Mouse (Mus musculus): ENCODE measurements around the gene Tcirg1. TPM values are rescaled to one million over a fixed set of nuclear protein-coding genes. Genes with fewer than 3 reads are reported as not detected.

The Tcirg1 gene
- polyA plus RNA-seq, 1 experiment from 2014 or later: 35.0 TPM

- Histone ChIP-seq H3K4me2 (replicated peaks; ENCODE audit: low read depth, low read length) (no peak overlapping the region), H3K9ac (ENCODE audit: low read depth, low read length) (no peak overlapping the region), H3K4me3 (ENCODE audit: low read length) (no peak overlapping the region), H3K9me3 (ENCODE audit: control insufficient read depth, low read length) (no peaks in the 10 kb centered on the region), H3K27ac (ENCODE audit: low read depth, low read length) (no peak overlapping the region), H3K27me3 (ENCODE audit: control insufficient read depth, insufficient read depth, low read length) (no peaks in the 10 kb centered on the region), H3K36me3 (ENCODE audit: control insufficient read depth, insufficient read depth, low read length) (peaks cover 86% of the 10 kb centered on the region), H3K4me1 (ENCODE audit: control insufficient read depth, insufficient read depth, low read length) (0 out of 2 replicates have a peak, but pooled peaks cover 2% of the 10 kb centered on the region)
- ATAC-seq (ENCODE audit: low FRiP score, low TSS enrichment): no peak
- WGBS: 39% methylated on average over 3 of the region's 3 CpGs
Measured at GRCm38 (mm10) chr19:3895171-3895631, 11.7 kb downstream of the Tcirg1 start.

- Histone ChIP-seq H3K9me3 (ENCODE audit: control insufficient read depth, low read length) (no peaks in the 10 kb centered on the region), H3K36me3 (ENCODE audit: control insufficient read depth, insufficient read depth, low read length) (peaks cover 85% of the 10 kb centered on the region), H3K27me3 (ENCODE audit: control insufficient read depth, insufficient read depth, low read length) (no peaks in the 10 kb centered on the region), H3K27ac (ENCODE audit: low read depth, low read length) (no peak overlapping the region), H3K4me2 (replicated peaks; ENCODE audit: low read depth, low read length) (no peak overlapping the region), H3K4me3 (ENCODE audit: low read length) (no peak overlapping the region), H3K9ac (ENCODE audit: low read depth, low read length) (no peak overlapping the region), H3K4me1 (ENCODE audit: control insufficient read depth, insufficient read depth, low read length) (0 out of 2 replicates have a peak, but pooled peaks cover 2% of the 10 kb centered on the region)
- WGBS: 93% methylated on average over 2 of the region's 2 CpGs
- ATAC-seq (ENCODE audit: low FRiP score, low TSS enrichment): no peak
Measured at GRCm38 (mm10) chr19:3894294-3894693, 12.6 kb downstream of the Tcirg1 start.

DNA sequence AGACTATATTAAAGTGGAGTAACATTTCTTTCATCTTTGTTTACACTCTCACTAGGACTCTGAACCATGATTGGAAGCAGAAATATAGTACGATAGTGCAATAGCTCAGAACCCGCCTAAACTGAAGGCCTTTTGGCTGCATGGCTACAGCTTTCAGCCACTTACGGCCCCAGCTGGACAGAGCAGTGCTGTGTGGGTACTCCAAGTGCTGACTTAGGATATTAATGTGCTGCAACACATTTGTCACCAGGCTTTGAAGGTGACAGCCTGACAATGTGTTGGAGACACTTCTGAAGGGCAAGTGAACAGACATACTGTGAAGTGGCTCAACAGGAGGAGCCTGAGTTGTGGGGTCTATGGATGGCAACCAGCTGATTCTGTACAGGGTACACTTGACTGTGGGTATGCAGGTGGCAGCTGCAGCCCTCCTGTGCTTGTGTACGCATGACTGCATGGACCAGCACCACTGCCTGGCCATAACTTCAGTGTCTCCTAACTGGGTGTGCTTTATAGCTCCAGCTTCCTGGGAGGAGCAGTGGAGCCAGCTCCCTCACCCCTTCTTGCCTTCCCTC is 13.3 kb downstream of the Tcirg1 start:
- ATAC-seq (ENCODE audit: low FRiP score, low TSS enrichment): no peak
- Histone ChIP-seq H3K36me3 (ENCODE audit: control insufficient read depth, insufficient read depth, low read length) (peaks cover 91% of the 10 kb centered on the region), H3K9me3 (ENCODE audit: control insufficient read depth, low read length) (no peaks in the 10 kb centered on the region), H3K4me1 (ENCODE audit: control insufficient read depth, insufficient read depth, low read length) (no peaks in the 10 kb centered on the region), H3K4me3 (ENCODE audit: low read length) (no peak overlapping the region), H3K27ac (ENCODE audit: low read depth, low read length) (no peak overlapping the region), H3K27me3 (ENCODE audit: control insufficient read depth, insufficient read depth, low read length) (no peaks in the 10 kb centered on the region), H3K9ac (ENCODE audit: low read depth, low read length) (no peak overlapping the region), H3K4me2 (replicated peaks; ENCODE audit: low read depth, low read length) (no peak overlapping the region)
- 93% methylated on average over 4 of the region's 4 CpGs for WGBS

DNA sequence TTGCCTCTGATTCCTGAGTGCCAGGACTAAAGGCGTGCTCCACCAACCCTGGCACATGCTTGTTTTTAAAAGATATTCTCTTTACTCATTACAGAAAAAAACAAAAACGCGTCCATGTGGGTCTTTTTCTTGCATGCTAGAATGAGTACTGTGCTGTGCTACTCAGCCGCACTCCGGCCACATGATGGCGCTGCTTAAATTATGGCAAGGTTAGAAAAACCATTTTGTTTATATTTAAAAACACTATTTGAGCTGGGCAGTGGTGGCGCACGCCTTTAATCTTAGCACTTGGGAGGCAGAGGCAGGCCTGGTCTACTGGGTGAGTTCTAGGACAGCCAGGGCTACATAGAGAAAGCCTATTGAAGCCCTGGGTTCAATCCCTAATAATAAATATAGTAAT is 16.8 kb downstream of the Tcirg1 start:
- Histone ChIP-seq H3K36me3 (ENCODE audit: control insufficient read depth, insufficient read depth, low read length) (peaks cover 85% of the 10 kb centered on the region), H3K4me2 (replicated peaks; ENCODE audit: low read depth, low read length) (no peak overlapping the region), H3K9ac (ENCODE audit: low read depth, low read length) (no peak overlapping the region), H3K4me3 (ENCODE audit: low read length) (no peak overlapping the region), H3K27ac (ENCODE audit: low read depth, low read length) (no peak overlapping the region), H3K4me1 (ENCODE audit: control insufficient read depth, insufficient read depth, low read length) (no peaks in the 10 kb centered on the region), H3K27me3 (ENCODE audit: control insufficient read depth, insufficient read depth, low read length) (no peaks in the 10 kb centered on the region), H3K9me3 (ENCODE audit: control insufficient read depth, low read length) (no peaks in the 10 kb centered on the region)
- no peak for ATAC-seq (ENCODE audit: low FRiP score, low TSS enrichment)
- 84% methylated on average over 8 of the region's 8 CpGs for WGBS

- WGBS: 90% methylated on average over 5 of the region's 5 CpGs
- no peaks in the 10 kb centered on the region for H3K9me3 ChIP-seq (ENCODE audit: control insufficient read depth, low read length)
- H3K4me1 ChIP-seq (ENCODE audit: control insufficient read depth, insufficient read depth, low read length): no peaks in the 10 kb centered on the region
- no peak overlapping the region for H3K27ac ChIP-seq (ENCODE audit: low read depth, low read length)
- H3K36me3 ChIP-seq (ENCODE audit: control insufficient read depth, insufficient read depth, low read length): peaks cover 82% of the 10 kb centered on the region
- no peaks in the 10 kb centered on the region for H3K27me3 ChIP-seq (ENCODE audit: control insufficient read depth, insufficient read depth, low read length)
- H3K4me2 ChIP-seq (replicated peaks; ENCODE audit: low read depth, low read length): no peak overlapping the region
- H3K4me3 ChIP-seq (ENCODE audit: low read length): no peak overlapping the region
- no peak for ATAC-seq (ENCODE audit: low FRiP score, low TSS enrichment)
- H3K9ac ChIP-seq (ENCODE audit: low read depth, low read length): no peak overlapping the region
Measured at GRCm38 (mm10) chr19:3889096-3889495, 17.8 kb downstream of the Tcirg1 start.

- Histone ChIP-seq H3K9me3 (ENCODE audit: control insufficient read depth, low read length) (no peaks in the 10 kb centered on the region), H3K4me3 (ENCODE audit: low read length) (no peak overlapping the region), H3K27me3 (ENCODE audit: control insufficient read depth, insufficient read depth, low read length) (no peaks in the 10 kb centered on the region), H3K4me2 (replicated peaks; ENCODE audit: low read depth, low read length) (no peak overlapping the region), H3K36me3 (ENCODE audit: control insufficient read depth, insufficient read depth, low read length) (peaks cover 50% of the 10 kb centered on the region), H3K4me1 (ENCODE audit: control insufficient read depth, insufficient read depth, low read length) (no peaks in the 10 kb centered on the region), H3K9ac (ENCODE audit: low read depth, low read length) (no peak overlapping the region), H3K27ac (ENCODE audit: low read depth, low read length) (no peak overlapping the region)
- no peak for ATAC-seq (ENCODE audit: low FRiP score, low TSS enrichment)
- WGBS: 79% methylated on average over 6 of the region's 6 CpGs
Measured at GRCm38 (mm10) chr19:3884325-3884990, 22.5 kb downstream of the Tcirg1 start.

- 84% methylated on average over 4 of the region's 4 CpGs for whole genome bisulfite sequencing
- no peaks in the 10 kb centered on the region for H3K4me1 ChIP-seq (ENCODE audit: control insufficient read depth, insufficient read depth, low read length)
- no peak overlapping the region for H3K4me3 ChIP-seq (ENCODE audit: low read length)
- no peak for ATAC-seq (ENCODE audit: low FRiP score, low TSS enrichment)
- H3K27ac ChIP-seq (ENCODE audit: low read depth, low read length): no peak overlapping the region
- no peak overlapping the region for H3K4me2 ChIP-seq (replicated peaks; ENCODE audit: low read depth, low read length)
- peaks cover 35% of the 10 kb centered on the region for H3K36me3 ChIP-seq (ENCODE audit: control insufficient read depth, insufficient read depth, low read length)
- no peak overlapping the region for H3K9ac ChIP-seq (ENCODE audit: low read depth, low read length)
- no peaks in the 10 kb centered on the region for H3K27me3 ChIP-seq (ENCODE audit: control insufficient read depth, insufficient read depth, low read length)
- no peaks in the 10 kb centered on the region for H3K9me3 ChIP-seq (ENCODE audit: control insufficient read depth, low read length)
Measured at GRCm38 (mm10) chr19:3882214-3882613, 24.7 kb downstream of the Tcirg1 start.

DNA sequence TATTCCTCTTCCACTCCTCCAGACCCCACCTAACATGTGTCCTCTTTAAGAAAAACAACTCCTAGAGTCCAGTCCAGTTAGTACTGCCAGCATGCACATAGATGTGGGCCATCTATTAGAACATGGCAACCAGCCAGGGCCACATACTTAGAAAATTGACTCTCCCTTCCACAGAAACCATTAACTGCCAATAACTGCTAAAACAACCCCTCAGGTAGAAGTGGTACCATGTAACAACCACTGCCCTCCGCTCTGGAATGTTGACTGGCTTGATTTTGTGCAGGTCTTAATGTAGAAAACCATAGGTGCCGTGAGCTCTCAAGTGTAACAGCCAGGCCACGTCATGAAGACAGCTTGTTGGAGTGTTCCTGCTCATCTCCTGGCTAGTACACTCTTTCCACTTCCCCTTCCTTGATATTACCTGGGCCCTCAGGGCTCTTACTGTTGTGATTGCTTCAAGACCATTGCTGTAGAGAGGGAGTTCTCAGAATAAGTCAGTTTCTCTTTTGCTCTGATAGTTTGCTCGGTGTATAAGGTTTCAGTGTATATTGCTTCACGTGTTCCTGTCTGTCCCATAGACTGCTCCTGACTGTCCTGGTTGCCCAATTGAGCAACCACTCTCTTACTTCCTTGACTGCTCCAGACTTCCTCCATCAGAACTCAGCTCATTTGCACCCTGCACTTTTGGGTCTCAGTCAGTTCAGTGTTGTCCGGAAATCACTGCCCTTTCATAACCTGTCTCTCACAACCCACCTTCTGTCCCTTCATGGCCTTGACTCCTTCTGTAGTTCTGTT is 26.7 kb downstream of the Tcirg1 start:
- no peak for ATAC-seq (ENCODE audit: low FRiP score, low TSS enrichment)
- H3K27me3 ChIP-seq (ENCODE audit: control insufficient read depth, insufficient read depth, low read length): no peaks in the 10 kb centered on the region
- H3K36me3 ChIP-seq (ENCODE audit: control insufficient read depth, insufficient read depth, low read length): peaks cover 30% of the 10 kb centered on the region
- no peak overlapping the region for H3K4me2 ChIP-seq (replicated peaks; ENCODE audit: low read depth, low read length)
- no peaks in the 10 kb centered on the region for H3K9me3 ChIP-seq (ENCODE audit: control insufficient read depth, low read length)
- no peak overlapping the region for H3K27ac ChIP-seq (ENCODE audit: low read depth, low read length)
- H3K4me1 ChIP-seq (ENCODE audit: control insufficient read depth, insufficient read depth, low read length): no peaks in the 10 kb centered on the region
- H3K4me3 ChIP-seq (ENCODE audit: low read length): no peak overlapping the region
- no peak overlapping the region for H3K9ac ChIP-seq (ENCODE audit: low read depth, low read length)
- 77% methylated on average over 6 of the region's 6 CpGs for WGBS

DNA sequence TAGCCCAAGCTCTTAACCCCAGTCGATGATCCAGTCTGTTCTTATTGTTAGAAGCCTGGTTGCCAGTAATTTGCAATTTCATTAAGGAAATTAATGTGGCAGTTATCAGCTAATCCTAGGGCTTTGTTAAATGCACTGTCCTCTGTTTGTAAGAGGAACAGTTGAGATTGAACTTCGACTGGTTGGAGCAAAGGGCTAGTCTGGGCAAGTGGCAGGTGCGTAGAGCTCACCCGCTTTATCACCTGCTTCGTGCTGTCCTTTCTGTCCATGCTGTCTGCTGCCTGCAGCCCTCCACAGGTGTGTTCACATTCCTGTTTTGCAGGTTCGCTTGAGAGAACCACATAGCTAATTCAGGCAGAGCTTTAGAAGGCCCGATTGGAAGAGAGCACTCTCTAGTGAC is 31.9 kb downstream of the Tcirg1 start:
- no peak overlapping the region for H3K4me3 ChIP-seq (ENCODE audit: low read length)
- 88% methylated on average over 7 of the region's 7 CpGs for WGBS
- ATAC-seq (ENCODE audit: low FRiP score, low TSS enrichment): no peak
- H3K9me3 ChIP-seq (ENCODE audit: control insufficient read depth, low read length): no peaks in the 10 kb centered on the region
- H3K36me3 ChIP-seq (ENCODE audit: control insufficient read depth, insufficient read depth, low read length): peaks cover 18% of the 10 kb centered on the region
- H3K9ac ChIP-seq (ENCODE audit: low read depth, low read length): no peak overlapping the region
- no peak overlapping the region for H3K27ac ChIP-seq (ENCODE audit: low read depth, low read length)
- H3K4me2 ChIP-seq (replicated peaks; ENCODE audit: low read depth, low read length): no peak overlapping the region
- 0 out of 2 replicates have a peak, but pooled peaks cover 6% of the 10 kb centered on the region for H3K4me1 ChIP-seq (ENCODE audit: control insufficient read depth, insufficient read depth, low read length)
- H3K27me3 ChIP-seq (ENCODE audit: control insufficient read depth, insufficient read depth, low read length): no peaks in the 10 kb centered on the region
